Comparison of ENCODE assay signal across 8 mouse cellular contexts in genomic region chr2:27009714-27010244, GRCm38 (mm10). TPM values are rescaled to one million over a fixed set of nuclear protein-coding genes. Genes with fewer than 3 reads are reported as not detected.
DNase-seq lines count a peak whose midpoint lies in the region; ATAC-seq and TF ChIP-seq lines count a peak whose summit lies in the region.

TSS of gene Cacfd1 (plus strand) at chr2:27009926.

- H3K9ac ChIP-seq in ES-Bruce4 (ENCODE audit: low read depth, poor library complexity, severe bottlenecking), result peak within 1 kb of the TSS; percentile 79
- H3K9ac ChIP-seq in forebrain, embryonic 14.5 days (ENCODE audit: low read length), result peak within 1 kb of the TSS; percentile 95

- TF ChIP-seq POLR2A in ES-Bruce4 (IDR thresholded peaks at IDR 0.05; ENCODE audit: insufficient read depth, low read length), result no peak
- TF ChIP-seq POLR2A in lung, adult 2 months (IDR thresholded peaks at IDR 0.05; ENCODE audit: borderline replicate concordance, extremely low read depth, low read depth, low read length), result peak; percentile 48; the same call in 1 of the 2 replicates

- TF ChIP-seq EP300 in ES-Bruce4 (IDR thresholded peaks at IDR 0.05; ENCODE audit: insufficient read depth, low read depth, low read length), result no peak

- DNase-seq in forebrain, embryonic 14.5 days (ENCODE audit: low spot score), result peak; percentile 95
- peak; percentile 86 to 88 for DNase-seq in heart, postnatal 14 days
- DNase-seq in layer of hippocampus, adult 11-12 months (ENCODE audit: low spot score), result peak; percentile 80
- DNase-seq in lung, adult 2 months, result peak; percentile 87
- DNase-seq in thymus, adult 18-20 months, result peak; percentile 83 to 90

- no peaks in the 10 kb centered on the region for H3K36me3 ChIP-seq in ES-Bruce4 (ENCODE audit: control insufficient read depth, insufficient read depth, low read length, poor library complexity, severe bottlenecking)
- H3K36me3 ChIP-seq in forebrain, embryonic 14.5 days (ENCODE audit: control insufficient read depth, insufficient read depth, low read length), result peaks cover 15% of the 10 kb centered on the region

- intact Hi-C loops in heart, postnatal 14 days (cut with DNase I), result loop anchor here (2.0 kb wide), 1 partner anchor 45 kb away; the partner anchor contains the start of gene Rexo4

- H3K27ac ChIP-seq in ES-Bruce4 (ENCODE audit: insufficient read depth, low read length), result no peak within 1 kb of the TSS
- H3K27ac ChIP-seq in forebrain, embryonic 14.5 days (ENCODE audit: low read depth, low read length), result peak within 1 kb of the TSS; percentile 82

- H3K4me3 ChIP-seq in ES-Bruce4 (ENCODE audit: low read depth, low read length), result peak within 1 kb of the TSS; percentile 78
- peak within 1 kb of the TSS; percentile 79 for H3K4me3 ChIP-seq in forebrain, embryonic 14.5 days (ENCODE audit: low read depth, low read length)
- H3K4me3 ChIP-seq in lung, adult 2 months (replicated peaks; ENCODE audit: extremely low read depth, low read depth, low read length), result peak within 1 kb of the TSS; percentile 81

- no peak for TF ChIP-seq CTCF in ES-Bruce4 (IDR thresholded peaks at IDR 0.05; ENCODE audit: low read depth, low read length)
- TF ChIP-seq CTCF in lung, adult 2 months (IDR thresholded peaks at IDR 0.05; ENCODE audit: insufficient read depth, low read length), result no peak

- peaks cover 1% of the 10 kb centered on the region for H3K4me1 ChIP-seq in ES-Bruce4 (ENCODE audit: control insufficient read depth, insufficient read depth, low read length)
- peaks cover 18% of the 10 kb centered on the region for H3K4me1 ChIP-seq in forebrain, embryonic 14.5 days (ENCODE audit: control insufficient read depth, insufficient read depth, low read length)
- peaks cover 6% of the 10 kb centered on the region; the same call in 1 of the 2 replicates for H3K4me1 ChIP-seq in lung, adult 2 months (ENCODE audit: control insufficient read depth, insufficient read depth, low read length)

- no peaks in the 10 kb centered on the region for H3K9me3 ChIP-seq in ES-Bruce4 (replicated peaks; ENCODE audit: control insufficient read depth, insufficient read depth, low read length, poor library complexity, severe bottlenecking)
- H3K9me3 ChIP-seq in forebrain, embryonic 14.5 days (replicated peaks; ENCODE audit: control insufficient read depth, low read length), result no peaks in the 10 kb centered on the region

- under 1% methylated on average over 41 of the region's 43 CpGs for WGBS in forebrain, embryonic 14.5 days
- under 1% methylated on average over 43 of the region's 43 CpGs for WGBS in lung, adult 2 months

- peak; percentile 82 for ATAC-seq in cerebellum, adult (ENCODE audit: insufficient number of reproducible peaks, low FRiP score, low TSS enrichment)
- peak; percentile 97 for ATAC-seq in forebrain, embryonic 14.5 days
- ATAC-seq in neutrophil, adult 5-6 weeks (ENCODE audit: extremely low read depth, insufficient number of reproducible peaks, low FRiP score, poor library complexity, severe bottlenecking), result peak; percentile 85

- H3K27me3 ChIP-seq in ES-Bruce4 (ENCODE audit: control insufficient read depth, insufficient read depth, low read length, poor library complexity, severe bottlenecking), result no peaks in the 10 kb centered on the region
- no peaks in the 10 kb centered on the region for H3K27me3 ChIP-seq in forebrain, embryonic 14.5 days (replicated peaks; ENCODE audit: control insufficient read depth, insufficient read depth, low read length)

- H3K4me2 ChIP-seq in forebrain, embryonic 14.5 days (ENCODE audit: low read length), result peak within 1 kb of the TSS; percentile 96

RNA-seq across cellular contexts. Expression of gene Cacfd1, which starts in this region (rescaled TPM):
- polyA plus RNA-seq in ES-Bruce4 (2011; ENCODE audit: insufficient read depth, insufficient read length, low read depth, missing spikeins), result 17.5 and 17.8 TPM in 2 replicates
- 58.7 and 64.8 TPM in 2 replicates for polyA plus RNA-seq in forebrain, embryonic 14.5 days (2014; fragmentation: Nextera tagmentation; extraction: Ambion mirVana)
- total RNA-seq in heart, postnatal 14 days (2021), result 10 to 100 TPM; 32.4 to 37.2 TPM
- polyA plus RNA-seq in lung, adult 2 months (2012; rRNA removed), result 43.7 and 49.2 TPM in 2 replicates
- total RNA-seq in neutrophil, adult 5-6 weeks (2017), result 16.9 and 22.8 TPM in 2 replicates
